In genomic region chr3:84428994-84429725, GRCm38 (mm10) we compare ENCODE assay signal across 10 mouse cellular contexts. TPM values are rescaled to one million over a fixed set of nuclear protein-coding genes. Genes with fewer than 3 reads are reported as not detected.
DNase-seq lines count a peak whose midpoint lies in the region; ATAC-seq and TF ChIP-seq lines count a peak whose summit lies in the region.
"Had no signal": no experiment of that assay in that cellular context is flagged by ENCODE, and none has a peak within 500 bp of the region (broad histone marks: within the 10 kb centered on the region; RNA-seq: fewer than 3 reads in every experiment).

No protein-coding gene starts in this region.

- 0 out of 2 replicates have a peak, but pooled peaks cover 2% of the 10 kb centered on the region for H3K4me1 ChIP-seq in lung, adult 2 months (ENCODE audit: control insufficient read depth, insufficient read depth, low read length)
- peaks cover 30% of the 10 kb centered on the region for H3K4me1 ChIP-seq in small intestine, adult 2 months (ENCODE audit: control insufficient read depth, insufficient read depth, insufficient read length, low read length)
- 0 out of 2 replicates have a peak, but pooled peaks cover 9% of the 10 kb centered on the region for H3K4me1 ChIP-seq in heart, embryonic 11.5 days (ENCODE audit: control insufficient read depth, insufficient read depth, low read length)

- no peak overlapping the region for H3K4me3 ChIP-seq in lung, adult 2 months (replicated peaks; ENCODE audit: extremely low read depth, low read depth, low read length)
- no peak overlapping the region for H3K4me3 ChIP-seq in small intestine, adult 2 months (ENCODE audit: low read depth, low read length)
- H3K4me3 ChIP-seq in heart, embryonic 11.5 days (ENCODE audit: low read depth, low read length): no peak overlapping the region

- TF ChIP-seq CTCF in lung, adult 2 months (IDR thresholded peaks at IDR 0.05; ENCODE audit: insufficient read depth, low read length): no peak
- no peak for TF ChIP-seq CTCF in small intestine, adult 2 months (IDR thresholded peaks at IDR 0.05; ENCODE audit: extremely low read depth, insufficient read length, insufficient replicate concordance, low read depth, low read length)

- intact Hi-C loops in left cerebral cortex, postnatal 4 days (cut with DNase I): no loop called here

- H3K4me2 ChIP-seq in heart, embryonic 11.5 days: no peak overlapping the region

- H3K27ac ChIP-seq in small intestine, adult 2 months (ENCODE audit: insufficient read depth, low read depth, low read length): peak overlapping the region; percentile 85
- no peak overlapping the region for H3K27ac ChIP-seq in heart, embryonic 11.5 days (ENCODE audit: low read depth, low read length)

- 62% methylated on average over 12 of the region's 12 CpGs for WGBS in lung, adult 2 months
- 22% methylated on average over 12 of the region's 12 CpGs for WGBS in small intestine, adult 2 months
- 85% methylated on average over 12 of the region's 12 CpGs for WGBS in heart, embryonic 11.5 days (ENCODE audit: insufficient replicate concordance)

- no peak for TF ChIP-seq POLR2A in lung, adult 2 months (IDR thresholded peaks at IDR 0.05; ENCODE audit: borderline replicate concordance, extremely low read depth, low read depth, low read length)
- TF ChIP-seq POLR2A in small intestine, adult 2 months (IDR thresholded peaks at IDR 0.05; ENCODE audit: low read depth, low read length): no peak

- peak; percentile 59 to 79 for DNase-seq in lung, adult 18-20 months
- no peak for DNase-seq in lung, adult 2 months
- peak; percentile 17 for DNase-seq in c-Kit-positive CD71-negative TER-119-negative erythroid progenitor cells, embryonic 14.5 days (ENCODE audit: low read depth)
- peak; percentile 47 for DNase-seq in kidney, postnatal 10 days
- no peak for DNase-seq in retina, embryonic 14.5 days (ENCODE audit: low spot score)
- DNase-seq in left cerebral cortex, postnatal 4 days: no peak
- DNase-seq: cerebellum, postnatal 25 days had no signal

- H3K36me3 ChIP-seq in small intestine, adult 2 months (ENCODE audit: control insufficient read depth, insufficient read depth, low read length): no peaks in the 10 kb centered on the region
- no peaks in the 10 kb centered on the region for H3K36me3 ChIP-seq in heart, embryonic 11.5 days (ENCODE audit: control insufficient read depth, insufficient read depth, low read length)
- H3K36me3 ChIP-seq: G1E had no signal

- H3K27me3 ChIP-seq in small intestine, adult 2 months (ENCODE audit: control insufficient read depth, insufficient read depth, low read length): no peaks in the 10 kb centered on the region
- peaks cover 5% of the 10 kb centered on the region for H3K27me3 ChIP-seq in heart, embryonic 11.5 days (ENCODE audit: control insufficient read depth, insufficient read depth, low read length)

- ATAC-seq in heart, embryonic 11.5 days (replicated peaks; ENCODE audit: insufficient number of reproducible peaks, low FRiP score, low TSS enrichment): no peak

- H3K9me3 ChIP-seq in heart, embryonic 11.5 days (replicated peaks; ENCODE audit: control insufficient read depth, low read length): no peaks in the 10 kb centered on the region
- H3K9me3 ChIP-seq: G1E had no signal

- H3K9ac ChIP-seq in heart, embryonic 11.5 days (ENCODE audit: low read depth, low read length): no peak overlapping the region

RNA-seq across cellular contexts. Expression of gene Fhdc1, which starts 51.1 kb away (rescaled TPM):
- polyA plus RNA-seq in lung, adult 2 months (2012; rRNA removed): 10.3 and 13.3 TPM in 2 replicates
- 1.3 and 2.0 TPM in 2 replicates for polyA plus RNA-seq in small intestine, adult 2 months (2012; rRNA removed)
- total RNA-seq in left cerebral cortex, postnatal 4 days (2021): 1 to 10 TPM; 3.3 to 5.2 TPM
- 1.4 and 5.0 TPM in 2 replicates for polyA plus RNA-seq in heart, embryonic 11.5 days (2014; fragmentation: Nextera tagmentation; extraction: Ambion mirVana)

Comparison
In these comparisons a context has a peak if more than half of its experiments do, and no peak if none do; other contexts are left out.
1. DNase-seq: peak in lung, adult 18-20 months (2 of 2), c-Kit-positive CD71-negative TER-119-negative erythroid progenitor cells, embryonic 14.5 days (single experiment) and kidney, postnatal 10 days (single experiment); none in lung, adult 2 months (single experiment), retina, embryonic 14.5 days (single experiment) and left cerebral cortex, postnatal 4 days (single experiment).